Mouse (Mus musculus): ENCODE results near the gene Nxn. TPM values are rescaled to one million over a fixed set of nuclear protein-coding genes. Genes with fewer than 3 reads are reported as not detected.
A peak's percentile ranks its signal among the peaks of the same experiment; 100 is the strongest.

Gene Nxn
- polyA plus RNA-seq, 1 experiment from 2014 or later: 26.0 TPM

DNA sequence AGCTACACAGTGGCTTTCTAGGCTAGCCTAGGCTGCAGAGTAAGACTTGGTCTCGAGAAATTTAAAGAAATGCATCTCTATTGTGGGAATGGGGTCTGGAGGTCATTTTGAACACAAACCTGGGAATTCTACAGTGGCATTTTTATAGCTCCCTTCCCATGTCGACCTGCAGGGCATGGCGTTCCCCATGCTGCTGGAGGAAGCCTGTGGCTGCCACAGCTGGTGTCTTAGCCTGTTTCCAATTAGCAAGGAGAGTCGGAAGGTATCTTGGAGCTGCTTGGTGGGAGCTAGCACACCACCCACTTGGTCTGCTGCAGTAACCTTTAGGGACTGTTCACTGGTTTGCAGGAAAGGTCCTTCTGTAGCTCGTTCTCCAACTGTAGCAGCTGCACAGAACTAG is 142.8 kb downstream of the Nxn start:
- H3K27ac ChIP-seq: no peak overlapping the region
- ATAC-seq (replicated peaks; ENCODE audit: low FRiP score, low read depth) (no peak), DNase-seq (ENCODE audit: low spot score) (no peak)
- H3K9ac ChIP-seq (ENCODE audit: low read depth, low read length): no peak overlapping the region
- 20% methylated on average over 5 of the region's 5 CpGs for WGBS
- no peak for TF ChIP-seq CTCF (IDR thresholded peaks at IDR 0.05; ENCODE audit: low read depth)
- no peaks in the 10 kb centered on the region for H3K27me3 ChIP-seq (ENCODE audit: insufficient read depth, low read length)
- H3K4me1 ChIP-seq (replicated peaks; ENCODE audit: insufficient read depth, low read length): peaks cover 6% of the 10 kb centered on the region; the same call in 1 of the 2 replicates
- H3K9me3 ChIP-seq (replicated peaks; ENCODE audit: low read length): no peaks in the 10 kb centered on the region
- H3K4me2 ChIP-seq (ENCODE audit: low read length): no peak overlapping the region
- no peaks in the 10 kb centered on the region; the same call in 1 of the 2 replicates for H3K36me3 ChIP-seq (ENCODE audit: insufficient read depth, low read length)
- H3K4me3 ChIP-seq (replicated peaks; ENCODE audit: low read depth, low read length): no peak overlapping the region

DNA sequence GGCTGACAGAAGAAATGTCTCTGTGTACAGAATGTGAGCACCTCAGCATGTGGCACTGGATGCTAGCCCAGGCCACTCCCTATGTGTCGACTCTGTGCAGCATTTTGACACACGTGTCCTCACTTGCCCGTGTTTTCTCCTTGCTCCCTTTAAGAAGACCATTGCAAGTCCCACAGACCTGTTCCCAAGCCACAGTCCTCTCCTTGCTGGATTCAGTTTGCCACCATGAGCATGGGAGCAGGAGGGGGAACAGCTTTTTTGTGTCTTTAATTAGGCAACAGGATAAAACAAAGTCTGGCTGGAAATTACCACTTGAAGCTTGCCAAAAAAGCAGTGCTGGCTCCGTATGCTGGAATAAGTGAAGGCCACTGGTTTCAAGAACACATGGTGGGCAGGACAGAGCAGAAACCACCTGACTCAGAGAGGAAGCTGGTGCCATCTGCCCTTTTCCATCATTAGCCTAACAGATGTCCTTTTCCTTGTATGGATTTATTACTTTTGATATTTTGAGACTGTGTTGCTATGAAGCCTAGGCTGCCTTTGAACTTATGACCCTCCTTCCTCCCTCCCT is 143.4 kb downstream of the Nxn start:
- Histone ChIP-seq H3K9ac (ENCODE audit: low read depth, low read length) (no peak overlapping the region), H3K4me1 (replicated peaks; ENCODE audit: insufficient read depth, low read length) (peaks cover 6% of the 10 kb centered on the region; the same call in 1 of the 2 replicates), H3K27me3 (ENCODE audit: insufficient read depth, low read length) (no peaks in the 10 kb centered on the region), H3K36me3 (ENCODE audit: insufficient read depth, low read length) (no peaks in the 10 kb centered on the region), H3K4me3 (replicated peaks; ENCODE audit: low read depth, low read length) (no peak overlapping the region), H3K9me3 (replicated peaks; ENCODE audit: low read length) (no peaks in the 10 kb centered on the region), H3K27ac (no peak overlapping the region), H3K4me2 (ENCODE audit: low read length) (no peak overlapping the region)
- ATAC-seq (replicated peaks; ENCODE audit: low FRiP score, low read depth) (no peak), DNase-seq (ENCODE audit: low spot score) (peak; percentile 35)
- WGBS: 61% methylated on average over 4 of the region's 4 CpGs
- no peak for TF ChIP-seq CTCF (IDR thresholded peaks at IDR 0.05; ENCODE audit: low read depth)

DNA sequence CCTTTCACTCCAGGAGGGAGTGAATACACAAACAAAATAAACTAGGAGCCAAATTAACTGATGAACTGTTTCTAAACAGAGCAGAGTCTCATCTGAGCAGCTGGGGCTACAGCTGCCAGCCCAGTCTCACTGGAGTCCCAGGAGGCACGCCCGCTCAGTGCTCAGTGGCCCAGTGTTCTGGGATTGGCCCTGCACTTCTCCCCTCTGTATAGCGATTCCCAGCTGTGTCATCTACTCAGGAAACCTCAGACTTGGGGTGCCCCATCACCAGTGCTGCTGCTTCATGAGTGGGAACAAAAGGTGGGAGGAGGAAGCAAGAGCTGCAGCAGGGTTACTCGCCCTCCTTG is 145.0 kb downstream of the Nxn start:
- Histone ChIP-seq H3K27ac (no peak overlapping the region), H3K4me2 (ENCODE audit: low read length) (no peak overlapping the region), H3K9me3 (replicated peaks; ENCODE audit: low read length) (no peaks in the 10 kb centered on the region), H3K36me3 (ENCODE audit: insufficient read depth, low read length) (0 out of 2 replicates have a peak, but pooled peaks cover 4% of the 10 kb centered on the region), H3K27me3 (ENCODE audit: insufficient read depth, low read length) (no peaks in the 10 kb centered on the region), H3K9ac (ENCODE audit: low read depth, low read length) (no peak overlapping the region), H3K4me3 (replicated peaks; ENCODE audit: low read depth, low read length) (no peak overlapping the region), H3K4me1 (replicated peaks; ENCODE audit: insufficient read depth, low read length) (peaks cover 6% of the 10 kb centered on the region; the same call in 1 of the 2 replicates)
- ATAC-seq (replicated peaks; ENCODE audit: low FRiP score, low read depth) (no peak), DNase-seq (ENCODE audit: low spot score) (no peak)
- whole genome bisulfite sequencing: 75% methylated on average over 4 of the region's 4 CpGs
- TF ChIP-seq CTCF (IDR thresholded peaks at IDR 0.05; ENCODE audit: low read depth): no peak

DNA sequence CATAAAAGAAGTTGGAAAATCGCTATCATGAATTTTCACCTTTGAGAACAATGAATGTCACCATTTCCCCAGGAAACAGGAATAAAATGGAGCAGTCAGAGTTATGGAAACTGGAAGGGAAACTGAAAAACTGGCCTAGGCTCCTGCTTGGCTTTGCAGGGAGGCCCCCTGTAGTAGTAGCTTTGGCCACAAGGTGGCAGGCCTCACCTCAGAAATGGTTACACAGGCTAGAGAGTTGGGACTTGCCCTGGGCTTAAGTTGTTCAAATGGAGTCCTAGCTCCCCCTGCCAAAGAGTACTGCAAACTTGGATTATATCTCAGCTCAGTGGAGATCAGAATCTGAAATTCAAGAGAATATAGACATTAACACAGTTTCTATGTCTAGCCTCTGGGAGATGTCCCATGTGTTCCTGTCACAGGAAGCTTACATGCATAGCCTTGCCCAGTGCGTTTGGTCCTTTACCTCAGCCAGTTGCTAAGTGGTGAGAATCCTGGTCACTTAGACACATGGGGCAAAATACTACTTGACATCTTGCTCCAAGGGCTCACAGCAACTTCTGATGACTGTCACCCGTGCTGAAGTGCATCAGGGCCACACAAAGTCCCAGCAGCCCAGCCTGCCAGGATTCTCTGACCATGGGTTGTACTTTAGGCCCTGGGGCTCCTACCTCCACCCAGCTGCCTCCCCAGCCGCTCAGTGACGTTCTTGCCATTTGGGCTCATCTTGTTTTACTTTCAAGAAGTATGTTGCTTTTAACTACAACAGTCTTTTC is 145.6 kb downstream of the Nxn start:
- no peak overlapping the region for H3K27ac ChIP-seq
- no peaks in the 10 kb centered on the region for H3K9me3 ChIP-seq (replicated peaks; ENCODE audit: low read length)
- WGBS: 43% methylated on average over 5 of the region's 5 CpGs
- peaks cover 6% of the 10 kb centered on the region; the same call in 1 of the 2 replicates for H3K4me1 ChIP-seq (replicated peaks; ENCODE audit: insufficient read depth, low read length)
- H3K36me3 ChIP-seq (ENCODE audit: insufficient read depth, low read length): 0 out of 2 replicates have a peak, but pooled peaks cover 9% of the 10 kb centered on the region
- H3K27me3 ChIP-seq (ENCODE audit: insufficient read depth, low read length): no peaks in the 10 kb centered on the region
- peak; percentile 94 for TF ChIP-seq CTCF (IDR thresholded peaks at IDR 0.05; ENCODE audit: low read depth)
- DNase-seq (ENCODE audit: low spot score) (peak; percentile 94), ATAC-seq (replicated peaks; ENCODE audit: low FRiP score, low read depth) (peak; percentile 80)
- H3K4me3 ChIP-seq (replicated peaks; ENCODE audit: low read depth, low read length): no peak overlapping the region
- H3K9ac ChIP-seq (ENCODE audit: low read depth, low read length): no peak overlapping the region
- H3K4me2 ChIP-seq (ENCODE audit: low read length): no peak overlapping the region

DNA sequence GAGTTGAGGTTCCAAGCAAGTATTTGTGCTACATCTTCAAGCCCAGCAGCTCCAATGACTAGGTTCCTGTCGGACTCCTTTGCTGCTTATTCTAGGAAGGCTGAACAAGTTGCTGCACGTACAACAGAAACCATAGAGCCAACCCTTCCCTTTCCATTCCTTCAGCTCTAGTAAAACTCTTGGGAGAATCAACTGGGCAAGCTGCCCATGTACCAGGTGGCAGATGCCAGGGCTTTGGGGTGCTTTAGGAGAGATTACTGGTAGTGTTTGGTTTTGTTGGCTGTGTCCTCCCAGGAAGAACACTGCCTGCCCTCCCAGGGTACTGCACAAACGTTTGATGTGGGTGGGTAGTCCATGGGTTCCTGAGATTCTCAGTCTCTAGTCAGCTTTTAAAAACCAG is 146.9 kb downstream of the Nxn start:
- Histone ChIP-seq H3K4me1 (replicated peaks; ENCODE audit: insufficient read depth, low read length) (peaks cover 6% of the 10 kb centered on the region; the same call in 1 of the 2 replicates), H3K4me3 (replicated peaks; ENCODE audit: low read depth, low read length) (no peak overlapping the region), H3K27ac (no peak overlapping the region), H3K4me2 (ENCODE audit: low read length) (no peak overlapping the region), H3K9ac (ENCODE audit: low read depth, low read length) (no peak overlapping the region), H3K9me3 (replicated peaks; ENCODE audit: low read length) (no peaks in the 10 kb centered on the region), H3K27me3 (ENCODE audit: insufficient read depth, low read length) (no peaks in the 10 kb centered on the region), H3K36me3 (ENCODE audit: insufficient read depth, low read length) (0 out of 2 replicates have a peak, but pooled peaks cover 12% of the 10 kb centered on the region)
- no peak for TF ChIP-seq CTCF (IDR thresholded peaks at IDR 0.05; ENCODE audit: low read depth)
- no peak for ATAC-seq (replicated peaks; ENCODE audit: low FRiP score, low read depth)
- DNase-seq (ENCODE audit: low spot score): no peak
- WGBS: 61% methylated on average over 3 of the region's 3 CpGs

DNA sequence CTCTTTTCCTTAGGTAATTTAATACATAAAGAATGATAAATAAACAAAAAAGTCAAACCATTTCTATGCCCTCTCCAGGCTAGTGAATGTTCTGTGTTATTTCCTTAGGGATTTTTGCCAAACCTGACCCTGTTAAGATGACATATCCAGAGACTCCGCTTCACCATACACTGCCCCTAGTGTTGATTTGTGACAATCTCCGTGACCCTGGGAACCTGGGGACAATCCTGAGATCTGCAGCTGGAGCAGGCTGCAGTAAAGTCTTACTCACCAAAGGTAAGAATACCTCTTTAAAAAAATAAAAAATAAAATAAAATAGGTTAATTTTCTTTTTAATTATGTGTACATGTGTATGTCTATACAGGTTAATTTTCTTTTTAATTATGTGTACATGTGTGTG is 151.7 kb downstream of the Nxn start:
- Histone ChIP-seq H3K27me3 (ENCODE audit: insufficient read depth, low read length) (no peaks in the 10 kb centered on the region), H3K9ac (ENCODE audit: low read depth, low read length) (no peak overlapping the region), H3K9me3 (replicated peaks; ENCODE audit: low read length) (no peaks in the 10 kb centered on the region), H3K4me1 (replicated peaks; ENCODE audit: insufficient read depth, low read length) (peaks cover 9% of the 10 kb centered on the region), H3K4me2 (ENCODE audit: low read length) (no peak overlapping the region), H3K36me3 (ENCODE audit: insufficient read depth, low read length) (0 out of 2 replicates have a peak, but pooled peaks cover 12% of the 10 kb centered on the region), H3K4me3 (replicated peaks; ENCODE audit: low read depth, low read length) (no peak overlapping the region), H3K27ac (no peak overlapping the region)
- WGBS: 42% methylated on average over 2 of the region's 2 CpGs
- DNase-seq (ENCODE audit: low spot score) (no peak), ATAC-seq (replicated peaks; ENCODE audit: low FRiP score, low read depth) (no peak)
- TF ChIP-seq CTCF (IDR thresholded peaks at IDR 0.05; ENCODE audit: low read depth): peak; percentile 36; the same call in 1 of the 2 replicates
